Mouse (Mus musculus) stomach, embryonic 14.5 days (tissue): ENCODE results near the gene Bsg. TPM values are rescaled to one million over a fixed set of nuclear protein-coding genes. Genes with fewer than 3 reads are reported as not detected.

Source experiments
- ATAC-seq: fragments of 200-750 bp; cut with Nextera tagmentation; 2 replicates; pipeline ENCODE4 v1.8.0; 2017; ENCODE audit warnings: low read depth, moderate TSS enrichment; ENCODE audit not compliant: insufficient number of reproducible peaks, insufficient read depth, low FRiP score
- H3K27ac ChIP-seq: fragments of 300-500 bp; sonication (generic); 2 replicates; pipeline ENCODE4 v1.5.1; 2014; ENCODE audit warnings: mild to moderate bottlenecking, low read length, moderate library complexity, mixed read lengths
- H3K27me3 ChIP-seq: fragments of 300-500 bp; sonication (generic); 2 replicates; pipeline ENCODE4 v1.6.1; 2014; ENCODE audit warnings: low read length, control low read depth, mixed read lengths; ENCODE audit not compliant: control insufficient read depth, insufficient read depth
- H3K36me3 ChIP-seq: fragments of 300-500 bp; sonication (generic); 2 replicates; pipeline ENCODE4 v1.6.1; 2014; ENCODE audit warnings: mild to moderate bottlenecking, control low read depth, low read length, moderate library complexity, mixed read lengths; ENCODE audit not compliant: control insufficient read depth, insufficient read depth
- H3K4me1 ChIP-seq: fragments of 300-500 bp; sonication (generic); 2 replicates; pipeline ENCODE4 v1.6.1; 2014; ENCODE audit warnings: low read length, control low read depth, mixed read lengths; ENCODE audit not compliant: control insufficient read depth, insufficient read depth
- H3K4me2 ChIP-seq: fragments of 300-500 bp; sonication (generic); replicated peaks from 2 replicates; pipeline ENCODE4 v1.6.1; 2014; ENCODE audit warnings: low read depth, low read length, control low read depth
- H3K4me3 ChIP-seq: fragments of 300-500 bp; sonication (generic); 2 replicates; pipeline ENCODE4 v1.5.1; 2014; ENCODE audit warnings: low read depth, low read length, control low read depth
- H3K9ac ChIP-seq: fragments of 300-500 bp; sonication (generic); replicated peaks from 2 replicates; pipeline ENCODE4 v1.6.1; 2014; ENCODE audit warnings: low read depth, mild to moderate bottlenecking, control low read depth, low read length, moderate library complexity, mixed read lengths
- H3K9me3 ChIP-seq: fragments of 300-500 bp; sonication (generic); 2 replicates; pipeline ENCODE4 v1.6.1; 2016; ENCODE audit warnings: low read depth, low read length, control low read depth; ENCODE audit not compliant: control insufficient read depth
- WGBS: fragments of 180-500 bp; shearing (Covaris S2); extraction: QIAGEN DNeasy Blood & Tissue Kit; methylation state at CpG from one replicate; pipeline ENCODE4 v1.1.7; 2014; 5-methylcytosine and 5-hydroxymethylcytosine counted together
- polyA plus RNA-seq: library from polyadenylated mRNA; unstranded; fragments of >200 nt; fragmentation: Nextera tagmentation; extraction: Ambion mirVana; gene quantifications from 2 replicates; pipeline ENCODE4 v1.2.1, GENCODE M21; 2014

The Bsg gene
- polyA plus RNA-seq, 1 experiment from 2014 or later: 871 TPM

- 77% methylated on average over 10 of the region's 10 CpGs for WGBS
- Histone ChIP-seq H3K4me1 (peaks cover 17% of the 10 kb centered on the region), H3K27me3 (no peaks in the 10 kb centered on the region), H3K4me2 (peak overlapping the region; percentile 49), H3K9me3 (no peaks in the 10 kb centered on the region), H3K4me3 (peak overlapping the region; percentile 89), H3K36me3 (peaks cover 4% of the 10 kb centered on the region; the same call in 1 of the 2 replicates), H3K27ac (no peak overlapping the region), H3K9ac (no peak overlapping the region)
- no peak for ATAC-seq
These were observed 750 bp upstream of the Bsg start for GRCm38 (mm10) chr10:79703541-79703940.

- peak overlapping the region; percentile 88 for H3K4me2 ChIP-seq
- no peak for ATAC-seq
- peaks cover 17% of the 10 kb centered on the region for H3K4me1 ChIP-seq
- peak overlapping the region; percentile 95 for H3K9ac ChIP-seq
- H3K36me3 ChIP-seq: peaks cover 18% of the 10 kb centered on the region
- no peaks in the 10 kb centered on the region for H3K27me3 ChIP-seq
- peak overlapping the region; percentile 74; the same call in 1 of the 2 replicates for H3K27ac ChIP-seq
- no peaks in the 10 kb centered on the region for H3K9me3 ChIP-seq
- H3K4me3 ChIP-seq: peak overlapping the region; percentile 89
- 6% methylated on average over 10 of the region's 10 CpGs for WGBS
These were observed 674 bp downstream of the Bsg start for GRCm38 (mm10) chr10:79704970-79705360.

- no peaks in the 10 kb centered on the region for H3K9me3 ChIP-seq
- H3K36me3 ChIP-seq: peaks cover 26% of the 10 kb centered on the region
- H3K4me2 ChIP-seq: peak overlapping the region; percentile 88
- H3K4me3 ChIP-seq: peak overlapping the region; percentile 89; the same call in 1 of the 2 replicates
- H3K9ac ChIP-seq: no peak overlapping the region
- H3K27ac ChIP-seq: no peak overlapping the region
- no peak; the same call in 1 of the 2 replicates for ATAC-seq
- 82% methylated on average over 5 of the region's 5 CpGs for WGBS
- peaks cover 17% of the 10 kb centered on the region for H3K4me1 ChIP-seq
- no peaks in the 10 kb centered on the region for H3K27me3 ChIP-seq
These were observed 1.7 kb downstream of the Bsg start for GRCm38 (mm10) chr10:79705951-79706350.

- H3K4me3 ChIP-seq: peak overlapping the region; percentile 89; the same call in 1 of the 2 replicates
- peaks cover 32% of the 10 kb centered on the region for H3K36me3 ChIP-seq
- H3K4me2 ChIP-seq: no peak overlapping the region; the same call in 1 of the 2 replicates
- peaks cover 17% of the 10 kb centered on the region for H3K4me1 ChIP-seq
- ATAC-seq: no peak
- no peaks in the 10 kb centered on the region for H3K27me3 ChIP-seq
- no peaks in the 10 kb centered on the region for H3K9me3 ChIP-seq
- WGBS: 77% methylated on average over 5 of the region's 5 CpGs
- no peak overlapping the region for H3K9ac ChIP-seq
- no peak overlapping the region for H3K27ac ChIP-seq
These were observed 2.3 kb downstream of the Bsg start for GRCm38 (mm10) chr10:79706406-79707094.

- no peak overlapping the region for H3K9ac ChIP-seq
- no peak overlapping the region for H3K4me3 ChIP-seq
- no peak overlapping the region for H3K4me2 ChIP-seq
- ATAC-seq: no peak
- 76% methylated on average over 1 of the region's 1 CpGs for WGBS
- H3K27me3 ChIP-seq: no peaks in the 10 kb centered on the region
- peaks cover 38% of the 10 kb centered on the region for H3K36me3 ChIP-seq
- H3K4me1 ChIP-seq: peaks cover 17% of the 10 kb centered on the region
- H3K9me3 ChIP-seq: no peaks in the 10 kb centered on the region
- no peak overlapping the region for H3K27ac ChIP-seq
These were observed 2.9 kb downstream of the Bsg start for GRCm38 (mm10) chr10:79707162-79707561.

GRCm38 (mm10) chr10:79707759-79708158, 3.5 kb downstream of the Bsg start:
- H3K9ac ChIP-seq: no peak overlapping the region
- H3K4me1 ChIP-seq: peaks cover 17% of the 10 kb centered on the region
- H3K9me3 ChIP-seq: no peaks in the 10 kb centered on the region
- H3K4me3 ChIP-seq: no peak overlapping the region
- no peaks in the 10 kb centered on the region for H3K27me3 ChIP-seq
- ATAC-seq: no peak
- peaks cover 38% of the 10 kb centered on the region for H3K36me3 ChIP-seq
- H3K27ac ChIP-seq: no peak overlapping the region
- 59% methylated on average over 4 of the region's 4 CpGs for WGBS
- H3K4me2 ChIP-seq: no peak overlapping the region

GRCm38 (mm10) chr10:79708668-79709067, 4.4 kb downstream of the Bsg start:
- Histone ChIP-seq H3K36me3 (peaks cover 38% of the 10 kb centered on the region), H3K4me3 (no peak overlapping the region), H3K9me3 (no peaks in the 10 kb centered on the region), H3K4me2 (no peak overlapping the region), H3K9ac (no peak overlapping the region), H3K27ac (no peak overlapping the region), H3K27me3 (no peaks in the 10 kb centered on the region), H3K4me1 (peaks cover 17% of the 10 kb centered on the region)
- no peak for ATAC-seq
- WGBS: 87% methylated on average over 21 of the region's 21 CpGs

- Histone ChIP-seq H3K9ac (no peak overlapping the region), H3K9me3 (no peaks in the 10 kb centered on the region), H3K4me2 (no peak overlapping the region), H3K4me3 (no peak overlapping the region), H3K27ac (no peak overlapping the region), H3K27me3 (no peaks in the 10 kb centered on the region), H3K36me3 (peaks cover 38% of the 10 kb centered on the region), H3K4me1 (peaks cover 17% of the 10 kb centered on the region)
- ATAC-seq: no peak
- WGBS: 58% methylated on average over 7 of the region's 7 CpGs
These were observed 5.0 kb downstream of the Bsg start for GRCm38 (mm10) chr10:79709307-79709706.
